Mouse (Mus musculus) frontal cortex, postnatal 10 days (tissue): ENCODE data around the gene Ifna5.
A peak's percentile ranks its signal among the peaks of the same experiment; 100 is the strongest.

Source experiments
- DNase-seq, 2 experiments: peaks; one replicate each; pipeline ENCODE4 v3.0.0; 2022; ENCODE audit warnings: low spot score in 2 of 2, mixed read lengths in 1 of 2

The Ifna5 gene

DNA sequence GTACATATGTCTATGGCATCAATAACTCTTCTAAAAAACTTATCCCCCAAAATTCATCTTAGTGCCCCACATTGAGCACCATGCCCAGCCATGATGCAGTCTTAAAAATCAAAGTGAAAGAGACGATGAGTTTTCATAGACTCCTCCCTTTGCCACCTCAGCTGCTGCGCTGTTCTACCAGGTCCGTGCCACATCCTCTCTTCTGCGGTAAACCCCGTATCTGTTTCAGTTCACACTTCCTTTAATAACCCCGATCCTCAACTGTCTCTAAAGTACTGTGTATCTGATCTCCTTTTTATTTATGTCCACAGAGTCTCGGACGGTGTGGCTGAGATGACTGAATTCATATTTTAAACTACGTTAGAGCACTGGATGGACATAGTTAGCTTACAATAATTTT, 29.3 kb downstream of the Ifna5 start:
- DNase-seq = no peak

DNA sequence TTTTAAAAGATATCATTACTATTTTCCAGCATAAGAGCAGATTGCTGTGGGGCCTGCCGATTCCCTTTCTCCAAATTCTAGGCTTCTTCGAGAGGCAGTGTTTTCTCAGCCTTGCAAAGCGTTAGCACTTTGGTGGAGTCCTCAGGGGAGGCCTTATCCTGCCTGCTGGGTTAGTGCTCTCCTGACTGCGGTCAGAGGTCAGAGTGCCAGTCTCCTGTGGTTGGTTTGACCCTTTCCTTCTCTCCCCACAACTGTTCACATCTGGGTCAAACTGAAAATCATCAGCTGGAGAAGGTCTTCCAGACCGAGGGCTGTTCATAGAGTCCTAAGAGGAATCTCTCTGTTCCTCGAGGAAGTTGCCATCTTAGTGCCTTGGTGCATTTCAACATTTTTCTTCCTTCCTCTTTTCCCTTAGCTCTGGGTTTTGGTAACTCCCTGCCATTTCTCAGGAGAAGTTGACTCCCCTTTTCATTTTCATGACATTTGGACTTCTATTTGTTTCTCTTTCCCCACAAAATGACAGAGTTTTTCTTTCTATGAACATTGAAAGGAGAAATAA, 29.8 kb downstream of the Ifna5 start:
- no peak for DNase-seq

DNA sequence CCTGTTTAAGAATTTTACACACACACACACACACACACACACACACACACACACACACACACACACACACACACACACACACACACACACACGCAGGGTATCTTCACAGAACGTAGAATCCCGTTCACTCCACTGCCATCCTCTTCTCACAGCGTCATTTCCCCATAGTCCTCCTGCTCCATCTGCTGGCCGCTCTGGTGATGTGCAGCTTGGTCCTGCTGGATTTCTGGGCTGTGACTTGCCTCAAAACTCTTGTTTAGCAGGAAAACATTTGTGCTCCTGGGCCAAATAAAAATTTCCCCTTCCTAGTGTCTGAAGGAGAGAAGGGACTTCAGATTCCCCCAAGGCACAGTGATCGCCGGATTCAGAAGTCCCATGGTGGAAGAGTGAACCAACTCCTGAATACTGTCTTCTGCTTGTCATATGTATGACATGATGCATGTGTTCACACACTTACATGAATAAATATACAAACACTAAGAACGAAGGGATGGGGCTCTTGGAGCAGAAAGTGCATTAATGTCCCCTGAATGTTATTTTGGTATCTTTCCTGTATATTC, 32.1 kb downstream of the Ifna5 start:
- DNase-seq = peak; percentile 27 to 65

DNA sequence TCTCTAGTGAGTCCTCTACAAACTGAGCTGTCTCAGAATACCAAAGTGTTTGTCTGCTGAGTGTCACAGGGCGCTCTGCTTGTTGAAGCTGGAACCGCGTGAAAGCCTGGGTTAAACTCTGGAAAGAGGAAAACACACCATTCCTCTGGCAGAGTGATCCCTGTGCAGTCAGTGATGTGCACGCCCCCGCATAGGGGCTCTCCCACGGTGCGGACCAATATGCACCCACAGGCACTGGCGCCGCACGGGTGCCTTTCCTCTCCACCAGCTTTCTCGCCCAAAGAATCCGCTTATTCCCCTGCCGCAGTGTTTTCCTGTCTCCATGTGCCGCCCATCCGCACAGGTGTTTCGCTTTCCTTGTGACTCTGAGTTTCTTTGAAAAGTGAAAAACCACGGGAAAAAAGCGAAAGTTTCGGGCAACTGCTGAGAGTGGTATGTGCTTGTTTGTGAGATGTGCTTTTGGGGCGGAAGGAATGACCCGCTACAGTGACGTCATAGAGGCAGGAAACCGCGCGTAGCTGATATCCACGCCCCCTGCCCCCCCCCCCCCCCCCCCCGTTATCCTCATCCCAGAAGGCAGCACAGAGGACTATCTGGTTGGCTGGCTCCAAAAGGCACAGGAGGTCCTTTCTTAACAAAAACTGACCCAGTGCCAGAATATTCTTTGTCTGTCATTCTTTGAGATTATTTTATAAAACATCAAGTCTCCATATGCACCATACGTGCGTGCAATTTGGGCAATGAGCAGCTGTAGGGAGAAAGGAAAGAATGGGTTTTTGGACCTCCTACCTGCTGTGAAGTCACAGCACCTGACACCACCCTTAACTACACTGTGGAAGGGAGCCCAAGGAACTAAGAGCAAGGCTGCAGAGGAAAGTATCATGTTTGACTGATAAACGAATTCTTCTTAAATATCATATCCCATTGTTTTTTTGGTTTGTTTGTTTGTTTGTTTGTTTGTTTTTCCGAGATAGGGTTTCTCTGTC, 32.9 kb downstream of the Ifna5 start:
- DNase-seq = peak; percentile 7 to 11

DNA sequence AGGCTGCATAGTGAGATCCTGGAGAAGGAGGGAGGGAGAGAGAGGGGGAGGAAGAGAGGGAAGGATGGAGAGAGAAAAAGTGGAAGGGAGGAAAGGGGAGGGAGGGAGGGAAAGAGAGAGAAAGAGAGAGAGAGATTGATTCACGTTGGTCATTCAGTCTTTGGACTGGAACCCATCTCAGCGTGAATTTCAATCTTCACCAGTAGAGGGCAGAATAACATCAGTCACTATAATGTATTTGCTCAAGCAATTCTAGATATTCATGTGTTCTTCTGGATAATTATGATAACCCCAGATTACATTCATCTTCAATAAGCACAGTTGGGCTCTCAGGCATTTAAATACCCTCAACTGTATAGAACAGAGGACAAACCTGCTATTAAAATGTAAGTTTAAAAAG, 37.4 kb downstream of the Ifna5 start:
- no peak for DNase-seq

DNA sequence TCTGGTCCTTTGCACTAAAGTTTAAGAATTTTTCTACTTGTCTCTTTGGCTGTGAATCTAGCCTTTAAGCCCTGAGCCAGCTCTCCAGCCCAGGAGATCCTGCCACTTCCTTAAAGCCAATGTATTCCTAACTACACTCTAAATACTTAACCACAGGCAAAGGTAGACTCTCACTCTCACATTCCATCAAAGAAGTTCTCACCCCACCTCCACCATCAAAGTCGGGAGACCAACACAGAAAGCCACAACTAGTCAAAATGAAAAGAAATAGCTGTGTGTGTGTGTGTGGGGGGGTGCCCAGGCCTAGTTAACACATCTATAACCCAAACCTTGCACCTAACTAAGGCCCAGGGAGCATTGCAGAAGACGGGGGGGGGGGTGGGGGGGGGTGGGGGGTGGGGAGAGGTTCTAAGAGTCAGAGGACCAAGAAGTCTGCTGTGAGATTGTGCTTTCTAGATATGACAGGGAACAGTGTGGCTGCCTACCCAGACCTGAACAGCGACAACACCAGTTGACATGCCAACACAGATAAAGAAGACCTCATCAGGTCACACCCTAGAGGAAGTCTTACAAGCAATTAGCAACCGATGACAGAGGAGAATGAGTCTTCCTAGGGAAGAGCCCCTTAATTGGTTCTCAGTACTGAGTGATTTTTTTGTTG, 40.2 kb downstream of the Ifna5 start:
- no peak for DNase-seq

DNA sequence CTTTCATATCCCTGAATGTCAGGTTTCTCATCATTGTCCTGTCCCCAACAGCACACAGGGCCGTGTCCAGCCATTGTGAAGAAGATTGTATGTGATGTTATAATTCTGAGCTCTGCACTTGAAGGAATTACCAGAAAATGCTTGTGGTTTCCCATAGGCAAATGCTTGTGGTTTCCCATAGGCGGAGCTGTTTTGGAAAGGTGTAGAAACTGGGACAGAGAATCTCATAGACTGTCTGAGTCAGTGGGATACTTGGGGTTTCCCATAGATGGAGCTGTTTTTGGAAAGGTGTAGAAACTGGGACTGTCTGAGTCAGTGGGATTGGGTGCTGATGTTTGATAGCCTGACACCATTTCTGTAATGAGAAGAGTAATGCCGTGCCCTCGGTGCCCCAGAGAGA, 41.2 kb downstream of the Ifna5 start:
- no peak for DNase-seq

DNA sequence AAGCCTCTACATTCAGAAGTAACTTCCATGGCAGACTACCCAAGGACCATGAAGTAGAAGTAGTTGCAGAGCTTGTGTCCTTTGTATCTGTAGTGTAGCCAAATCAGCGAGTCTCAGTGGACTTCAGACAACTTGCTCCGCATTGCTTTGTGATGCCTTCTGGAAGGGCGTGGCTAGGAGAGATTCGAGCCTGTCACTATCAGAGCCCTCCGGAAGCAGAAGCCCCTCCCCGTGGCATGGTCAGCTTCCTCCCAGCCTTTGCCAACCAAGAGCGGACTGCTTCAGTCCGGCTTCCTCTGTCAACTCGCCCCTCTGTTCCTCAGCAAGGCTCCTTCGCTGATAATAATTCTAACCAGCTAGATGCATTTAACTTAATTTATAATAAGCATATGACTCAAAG, 42.9 kb downstream of the Ifna5 start:
- no peak for DNase-seq

DNA sequence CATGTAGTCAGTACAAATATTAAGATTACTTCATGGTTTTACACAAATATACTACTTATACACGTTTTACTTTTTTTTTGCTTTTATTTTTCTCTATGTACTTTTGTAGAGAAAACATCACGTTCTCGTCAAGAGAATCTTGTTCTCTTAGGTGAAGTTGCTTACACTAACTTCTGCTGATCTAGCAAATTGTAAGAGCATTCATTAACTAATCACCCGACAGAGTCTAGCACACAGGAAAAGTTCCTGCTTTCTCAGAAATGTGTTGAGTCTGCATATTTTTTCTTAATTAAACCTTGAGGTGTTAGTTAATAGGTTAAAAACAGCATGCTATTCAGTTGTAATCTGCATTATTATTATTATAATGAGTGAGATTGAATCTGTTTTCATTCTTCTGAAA, 43.4 kb downstream of the Ifna5 start:
- DNase-seq = no peak

DNA sequence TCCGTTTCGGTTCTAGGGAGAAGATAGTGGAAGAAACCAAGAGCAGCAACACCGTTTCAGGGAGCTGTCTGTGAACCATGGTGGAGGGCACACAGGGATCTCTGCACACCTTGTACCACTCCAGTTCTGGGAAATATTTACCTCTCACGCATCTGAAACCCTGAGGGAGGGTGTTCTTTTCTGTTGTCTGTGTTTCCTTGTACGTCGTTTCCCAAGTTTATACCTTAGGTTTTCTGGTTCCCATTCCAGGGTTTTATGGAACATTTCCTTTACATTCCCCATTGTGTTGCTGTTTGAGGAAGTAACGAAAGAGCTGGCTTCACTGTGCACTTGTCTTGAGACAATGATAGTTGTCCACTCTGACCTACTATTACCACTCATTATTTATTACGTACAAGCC, 44.8 kb downstream of the Ifna5 start, which contains the start of gene Ifne:
Gene Ifne (minus strand): TSS at position 101 of the 400 bp plus-strand sequence.
- no peak for DNase-seq
